Mouse (Mus musculus) liver, adult 2 months (tissue): ENCODE data around the gene Nfatc2.

Experiments
- CTCF ChIP-seq: fragments of 200-500 bp; IDR thresholded peaks from 2 replicates; pipeline ENCODE4 v1.5.1; 2011; ENCODE audit warnings: low read depth, low read length, control low read depth
- POLR2A ChIP-seq: fragments of 200-500 bp; IDR thresholded peaks from 2 replicates; pipeline ENCODE4 v1.6.1; 2011; ENCODE audit warnings: low read length, control low read depth; ENCODE audit not compliant: insufficient read depth; ENCODE audit errors: extremely low read depth

DNA sequence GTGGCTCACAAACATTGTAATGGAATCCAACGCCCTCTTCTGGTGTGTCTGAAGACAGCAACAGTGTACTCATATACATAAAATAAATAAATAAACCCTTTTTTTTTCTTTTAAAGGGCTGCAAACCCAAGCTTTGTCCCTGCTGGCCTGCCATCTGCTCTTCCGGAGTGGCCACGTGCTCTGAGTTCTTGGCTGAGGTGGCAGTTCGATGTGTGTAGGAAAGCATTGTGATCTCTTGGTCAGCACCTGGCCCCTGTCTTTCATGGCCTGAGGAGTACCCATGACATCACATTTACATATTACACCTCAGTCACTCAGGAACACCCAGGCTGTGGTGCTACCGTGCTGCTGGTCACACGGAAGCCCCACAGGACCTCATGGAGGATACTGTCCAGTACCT, 31.1 kb upstream of the Nfatc2 start:
- TF ChIP-seq POLR2A (no peak), CTCF (no peak)
